Mouse (Mus musculus) G1E-ER4 (cell line): ENCODE data around the gene Fhod1. TPM values are rescaled to one million over a fixed set of nuclear protein-coding genes. Genes with fewer than 3 reads are reported as not detected.

Experiments
- GATA1 ChIP-seq: IDR thresholded peaks from one replicate; pipeline ENCODE4 v1.8.0; 2012; ENCODE audit warnings: low read length, inconsistent platforms
- polyA plus RNA-seq: library from polyadenylated mRNA; stranded (reverse); fragments of >175 nt; gene quantifications from 2 replicates; pipeline ENCODE4 v1.2.3, GENCODE M21; 2012

Fhod1 gene
- polyA plus RNA-seq, 1 experiment: 7.7 TPM

GRCm38 (mm10) chr8:105295256-105295655, 52.5 kb downstream of the Fhod1 start:
- TF ChIP-seq GATA1: no peak

GRCm38 (mm10) chr8:105294776-105295175, 53.0 kb downstream of the Fhod1 start:
- no peak for TF ChIP-seq GATA1

- no peak for TF ChIP-seq GATA1
Measured at GRCm38 (mm10) chr8:105293405-105293804, 54.3 kb downstream of the Fhod1 start.

- TF ChIP-seq GATA1: no peak
Measured at GRCm38 (mm10) chr8:105292471-105292870, 55.3 kb downstream of the Fhod1 start.

- TF ChIP-seq GATA1: no peak
Measured at GRCm38 (mm10) chr8:105290554-105291314, 57.0 kb downstream of the Fhod1 start.

GRCm38 (mm10) chr8:105289805-105290460, 57.8 kb downstream of the Fhod1 start, which contains the start of gene 4931428F04Rik:
Gene 4931428F04Rik (minus strand): TSS chr8:105289864.
- TF ChIP-seq GATA1: no peak

- TF ChIP-seq GATA1: no peak
Measured at GRCm38 (mm10) chr8:105288958-105289732, 58.6 kb downstream of the Fhod1 start.

GRCm38 (mm10) chr8:105288231-105288630, 59.5 kb downstream of the Fhod1 start:
- no peak for TF ChIP-seq GATA1

GRCm38 (mm10) chr8:105286907-105287306, 60.8 kb downstream of the Fhod1 start:
- no peak for TF ChIP-seq GATA1

- TF ChIP-seq GATA1: no peak
Measured at GRCm38 (mm10) chr8:105285514-105285913, 62.2 kb downstream of the Fhod1 start.

GRCm38 (mm10) chr8:105283074-105283473, 64.7 kb downstream of the Fhod1 start:
- no peak for TF ChIP-seq GATA1

GRCm38 (mm10) chr8:105282239-105282638, 65.5 kb downstream of the Fhod1 start:
- TF ChIP-seq GATA1: peak; percentile 49

GRCm38 (mm10) chr8:105281821-105282220, 65.9 kb downstream of the Fhod1 start:
- TF ChIP-seq GATA1: no peak

GRCm38 (mm10) chr8:105280567-105280966, 67.2 kb downstream of the Fhod1 start:
- no peak for TF ChIP-seq GATA1

Other genes starting within 250 kb of the Fhod1 start
- not detected in 2 replicates for gene Ces4a, start 216.2 kb downstream of the Fhod1 start, polyA plus RNA-seq
- 23.6 and 33.1 TPM in 2 replicates for gene Cbfb, start 177.3 kb downstream of the Fhod1 start, polyA plus RNA-seq
- gene D230025D16Rik, start 122.8 kb downstream of the Fhod1 start, polyA plus RNA-seq: 4.6 and 6.4 TPM in 2 replicates
- 13.1 and 16.3 TPM in 2 replicates for gene B3gnt9, start 92.8 kb downstream of the Fhod1 start, polyA plus RNA-seq
- gene Tradd, start 83.3 kb downstream of the Fhod1 start, polyA plus RNA-seq: 31.1 and 39.7 TPM in 2 replicates
- gene Fbxl8, start 83.3 kb downstream of the Fhod1 start, polyA plus RNA-seq: 7.0 and 8.3 TPM in 2 replicates
- gene Hsf4, start 78.2 kb downstream of the Fhod1 start, polyA plus RNA-seq: 0.55 and 0.76 TPM in 2 replicates
- 0.24 and 0.43 TPM in 2 replicates for gene Nol3, start 71.8 kb downstream of the Fhod1 start, polyA plus RNA-seq
- 1.6 and 1.8 TPM in 2 replicates for gene 4931428F04Rik, start 58.1 kb downstream of the Fhod1 start, polyA plus RNA-seq
- gene Exoc3l, start 51.9 kb downstream of the Fhod1 start, polyA plus RNA-seq: 1.3 and 1.4 TPM in 2 replicates
- gene E2f4, start 50.3 kb downstream of the Fhod1 start, polyA plus RNA-seq: 47.6 and 62.4 TPM in 2 replicates
- 0.87 and 0.95 TPM in 2 replicates for gene Elmo3, start 42.4 kb downstream of the Fhod1 start, polyA plus RNA-seq
- 3.4 and 4.3 TPM in 2 replicates for gene Lrrc29, start 21.7 kb downstream of the Fhod1 start, polyA plus RNA-seq
- 18.3 and 26.8 TPM in 2 replicates for gene Tmem208, start 21.6 kb downstream of the Fhod1 start, polyA plus RNA-seq
- gene Slc9a5, start 890 bp upstream of the Fhod1 start, polyA plus RNA-seq: 0.49 and 0.50 TPM in 2 replicates
- gene Plekhg4, start 25.3 kb upstream of the Fhod1 start, polyA plus RNA-seq: not detected in 2 replicates
- gene Kctd19, start 65.5 kb upstream of the Fhod1 start, polyA plus RNA-seq: not detected in 2 replicates
- not detected in 2 replicates for gene Lrrc36, start 65.6 kb upstream of the Fhod1 start, polyA plus RNA-seq
- not detected in 2 replicates for gene Tppp3, start 123.6 kb upstream of the Fhod1 start, polyA plus RNA-seq
- gene Zdhhc1, start 148.9 kb upstream of the Fhod1 start, polyA plus RNA-seq: 0.15 and 0.16 TPM in 2 replicates
- not detected in 2 replicates for gene Hsd11b2, start 170.8 kb upstream of the Fhod1 start, polyA plus RNA-seq
- gene Atp6v0d1, start 218.1 kb upstream of the Fhod1 start, polyA plus RNA-seq: 17.4 and 23.6 TPM in 2 replicates